Mouse (Mus musculus): Measurements from ENCODE around the gene Nrip1.

DNA sequence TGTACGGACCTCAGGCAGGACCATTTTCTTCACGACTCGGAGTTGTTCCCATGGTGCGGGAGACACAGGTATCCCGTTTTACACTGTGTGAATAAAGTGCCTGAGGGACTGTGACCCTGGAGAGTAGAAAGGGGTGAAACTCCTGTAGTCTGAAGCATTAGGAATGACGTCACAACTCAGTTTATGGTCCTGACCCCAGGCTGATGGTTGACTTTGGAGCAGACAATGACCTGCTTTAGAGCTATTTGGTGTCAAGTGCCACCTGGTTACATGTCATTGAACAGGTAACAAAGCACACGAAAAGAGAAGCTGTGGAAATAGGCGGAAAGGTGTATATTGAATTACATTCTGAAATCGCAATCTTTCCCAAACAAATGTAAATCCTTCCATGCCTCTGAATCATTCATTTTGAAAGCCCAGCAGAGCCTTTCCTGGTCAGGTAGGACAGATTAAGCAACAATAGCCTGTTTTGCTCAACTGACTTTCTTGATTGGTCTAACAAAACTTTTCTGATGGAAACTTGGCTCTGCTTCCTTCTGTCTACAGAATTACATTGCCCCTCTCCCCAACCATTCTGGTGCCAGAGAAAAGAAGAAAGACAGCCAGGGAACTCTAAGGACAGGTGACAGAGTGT is 106.9 kb downstream of the Nrip1 start:
- no peak for TF ChIP-seq POLR2AphosphoS5 (IDR thresholded peaks at IDR 0.05; ENCODE audit: insufficient replicate concordance, low read depth, low read length)
- TF ChIP-seq CTCF (IDR thresholded peaks at IDR 0.05; ENCODE audit: low read depth, low read length) = no peak
- TF ChIP-seq TAL1 (conservative IDR thresholded peaks at IDR 0.05; ENCODE audit: low read depth, low read length) = no peak
- TF ChIP-seq GATA1 (IDR thresholded peaks at IDR 0.05; ENCODE audit: borderline replicate concordance, low read length) = no peak
